Mouse (Mus musculus): ENCODE results near the gene Cenpw.

- TF ChIP-seq POLR2A (IDR thresholded peaks at IDR 0.05; ENCODE audit: extremely low read depth, insufficient read depth, low read length) (no peak), CTCF (IDR thresholded peaks at IDR 0.05; ENCODE audit: low read depth, low read length) (no peak)
These were observed 49.3 kb upstream of the Cenpw start for GRCm38 (mm10) chr10:30249654-30250053.
